Mouse (Mus musculus) limb, embryonic 15.5 days (tissue): ENCODE data around the gene Cerkl. TPM values are rescaled to one million over a fixed set of nuclear protein-coding genes. Genes with fewer than 3 reads are reported as not detected.

Source experiments
- ATAC-seq: fragments of 200-750 bp; cut with Nextera tagmentation; 2 replicates; pipeline ENCODE4 v1.8.0; 2017; ENCODE audit warnings: low read depth, moderate TSS enrichment; ENCODE audit not compliant: insufficient number of reproducible peaks, low FRiP score, low TSS enrichment
- H3K27ac ChIP-seq: fragments of 300-500 bp; sonication (generic); 2 replicates; pipeline ENCODE4 v1.5.1; 2015; ENCODE audit warnings: moderate library complexity, mild to moderate bottlenecking, inconsistent platforms
- H3K27me3 ChIP-seq: fragments of 300-500 bp; sonication (generic); 2 replicates; pipeline ENCODE4 v1.6.1; 2015; ENCODE audit warnings: inconsistent platforms
- H3K36me3 ChIP-seq: fragments of 300-500 bp; sonication (generic); 2 replicates; pipeline ENCODE4 v1.6.1; 2015; ENCODE audit warnings: inconsistent platforms
- H3K4me1 ChIP-seq: fragments of 300-500 bp; sonication (generic); 2 replicates; pipeline ENCODE4 v1.6.1; 2015; ENCODE audit warnings: inconsistent platforms
- H3K4me2 ChIP-seq: fragments of 300-500 bp; sonication (generic); 2 replicates; pipeline ENCODE4 v1.6.1; 2015; ENCODE audit warnings: mild to moderate bottlenecking, inconsistent platforms
- H3K4me3 ChIP-seq: fragments of 300-500 bp; sonication (generic); 2 replicates; pipeline ENCODE4 v1.5.1; 2015; ENCODE audit warnings: mild to moderate bottlenecking, inconsistent platforms
- H3K9ac ChIP-seq: fragments of 300-500 bp; sonication (generic); 2 replicates; pipeline ENCODE4 v1.6.1; 2015; ENCODE audit warnings: inconsistent platforms
- H3K9me3 ChIP-seq: fragments of 300-500 bp; sonication (generic); 2 replicates; pipeline ENCODE4 v1.6.1; 2016; ENCODE audit warnings: inconsistent platforms
- WGBS: fragments of 180-500 bp; shearing (Covaris S2); methylation state at CpG from one replicate; pipeline ENCODE4 v1.1.7; 2015; 5-methylcytosine and 5-hydroxymethylcytosine counted together
- polyA plus RNA-seq: library from polyadenylated mRNA; unstranded; fragments of >200 nt; fragmentation: Nextera tagmentation; extraction: Ambion mirVana; gene quantifications from 2 replicates; pipeline ENCODE4 v1.2.1, GENCODE M21; 2015

The Cerkl gene
- polyA plus RNA-seq, 1 experiment from 2014 or later, result 2.1 TPM

DNA sequence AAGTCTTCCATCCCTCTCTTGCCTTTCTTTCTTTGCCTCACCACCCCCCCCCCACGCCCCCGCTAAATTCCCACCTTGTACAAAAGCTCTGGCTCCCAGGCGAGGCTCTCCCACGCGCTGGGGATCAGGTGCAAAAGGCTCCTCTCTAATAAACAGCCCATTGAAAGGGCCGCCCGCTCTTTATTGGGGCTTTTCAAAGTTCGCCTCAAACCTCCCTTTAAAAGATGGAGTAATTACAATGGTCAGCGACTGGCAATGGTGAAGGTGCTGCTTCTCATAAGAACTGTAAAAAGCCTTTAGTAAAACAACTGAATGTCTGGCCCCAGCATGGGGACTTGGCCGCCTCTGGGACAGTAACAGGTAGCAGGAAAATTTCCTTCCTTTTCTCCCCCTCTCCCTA, 939 bp downstream of the Cerkl start:
- H3K27ac ChIP-seq, result no peak overlapping the region
- H3K36me3 ChIP-seq, result no peaks in the 10 kb centered on the region
- H3K4me1 ChIP-seq, result peaks cover 18% of the 10 kb centered on the region
- 2% methylated on average over 10 of the region's 10 CpGs for WGBS
- no peaks in the 10 kb centered on the region for H3K9me3 ChIP-seq
- ATAC-seq, result no peak
- no peak overlapping the region for H3K9ac ChIP-seq
- H3K27me3 ChIP-seq, result peaks cover 74% of the 10 kb centered on the region
- H3K4me2 ChIP-seq, result no peak overlapping the region
- H3K4me3 ChIP-seq, result no peak overlapping the region

DNA sequence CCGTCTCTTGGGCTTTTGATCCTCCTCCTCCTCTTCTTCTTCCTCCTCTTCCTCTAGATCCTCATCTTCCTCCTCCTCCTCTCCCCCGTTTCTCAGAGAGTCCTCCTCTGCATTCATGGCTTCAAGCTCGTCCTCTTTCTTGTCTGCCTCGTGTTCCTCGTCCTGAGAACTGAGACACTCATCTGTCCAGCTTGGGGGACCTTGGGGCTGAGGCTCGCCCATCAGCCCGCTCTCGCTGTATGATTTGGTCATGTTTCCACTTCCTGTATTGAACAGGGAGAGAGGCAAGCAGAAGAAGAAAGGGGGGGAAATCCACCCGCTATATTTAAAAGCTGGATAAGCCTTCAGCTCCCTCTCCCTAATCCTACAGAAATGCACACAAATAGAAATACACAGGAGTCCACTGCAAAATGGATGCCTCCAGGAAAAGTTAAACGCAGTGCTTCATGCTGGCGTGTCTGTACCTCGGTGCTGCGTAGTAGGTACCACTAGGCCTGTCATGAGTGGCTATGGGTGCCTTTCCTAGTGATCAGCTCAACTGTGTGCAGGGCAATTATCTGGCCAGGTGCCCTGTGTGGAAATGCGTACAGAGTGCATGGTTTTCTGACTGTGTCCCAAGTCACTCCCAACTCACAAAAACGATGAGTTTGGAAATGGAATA, 1.7 kb downstream of the Cerkl start:
- Histone ChIP-seq H3K4me2 (no peak overlapping the region), H3K4me3 (no peak overlapping the region), H3K9ac (no peak overlapping the region), H3K27me3 (peaks cover 67% of the 10 kb centered on the region), H3K27ac (no peak overlapping the region), H3K9me3 (no peaks in the 10 kb centered on the region), H3K36me3 (no peaks in the 10 kb centered on the region), H3K4me1 (peaks cover 18% of the 10 kb centered on the region)
- 15% methylated on average over 15 of the region's 15 CpGs for WGBS
- ATAC-seq, result no peak

GRCm38 (mm10) chr2:79453901-79454781, 2.4 kb downstream of the Cerkl start:
- ATAC-seq, result peak; percentile 86
- Histone ChIP-seq H3K27ac (no peak overlapping the region), H3K4me2 (peak overlapping the region; percentile 70), H3K9ac (no peak overlapping the region), H3K27me3 (peaks cover 59% of the 10 kb centered on the region), H3K9me3 (no peaks in the 10 kb centered on the region), H3K4me3 (peak overlapping the region; percentile 39), H3K36me3 (no peaks in the 10 kb centered on the region), H3K4me1 (peaks cover 18% of the 10 kb centered on the region)
- WGBS, result 3% methylated on average over 55 of the region's 55 CpGs

GRCm38 (mm10) chr2:79451438-79451837, 5.1 kb downstream of the Cerkl start:
- no peak overlapping the region for H3K4me2 ChIP-seq
- no peak overlapping the region for H3K27ac ChIP-seq
- 45% methylated on average over 5 of the region's 5 CpGs for WGBS
- ATAC-seq, result no peak
- H3K4me3 ChIP-seq, result no peak overlapping the region
- no peaks in the 10 kb centered on the region for H3K9me3 ChIP-seq
- H3K36me3 ChIP-seq, result no peaks in the 10 kb centered on the region
- peaks cover 9% of the 10 kb centered on the region for H3K4me1 ChIP-seq
- peaks cover 32% of the 10 kb centered on the region for H3K27me3 ChIP-seq
- no peak overlapping the region for H3K9ac ChIP-seq

- no peak overlapping the region for H3K9ac ChIP-seq
- no peak overlapping the region for H3K4me2 ChIP-seq
- H3K27ac ChIP-seq, result no peak overlapping the region
- no peak for ATAC-seq
- H3K4me1 ChIP-seq, result peaks cover 9% of the 10 kb centered on the region; the same call in 1 of the 2 replicates
- no peak overlapping the region for H3K4me3 ChIP-seq
- WGBS, result 67% methylated on average over 4 of the region's 4 CpGs
- H3K9me3 ChIP-seq, result no peaks in the 10 kb centered on the region
- H3K36me3 ChIP-seq, result no peaks in the 10 kb centered on the region
- H3K27me3 ChIP-seq, result peaks cover 26% of the 10 kb centered on the region
Measured at GRCm38 (mm10) chr2:79450684-79451394, 5.7 kb downstream of the Cerkl start.

DNA sequence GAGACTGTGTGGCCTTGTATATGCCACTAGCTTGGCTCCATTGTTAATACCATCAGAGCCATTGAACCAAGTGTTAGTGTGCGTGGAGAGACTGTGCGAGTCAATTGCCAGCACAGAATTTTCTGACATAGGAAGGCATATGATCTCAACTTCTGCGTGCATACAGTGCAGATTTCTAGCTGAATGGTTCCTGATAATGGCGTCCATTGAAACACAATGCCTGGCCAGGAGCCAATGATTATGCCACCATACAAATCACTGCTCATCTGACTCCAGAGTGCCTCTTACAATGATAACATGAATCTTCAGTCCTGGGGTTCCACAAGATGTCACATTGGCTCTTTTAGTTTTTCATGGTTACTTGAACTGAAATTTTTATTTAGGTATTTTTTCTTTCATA, 7.2 kb downstream of the Cerkl start:
- no peaks in the 10 kb centered on the region for H3K9me3 ChIP-seq
- H3K4me3 ChIP-seq, result no peak overlapping the region
- H3K4me1 ChIP-seq, result peaks cover 6% of the 10 kb centered on the region; the same call in 1 of the 2 replicates
- no peak overlapping the region for H3K27ac ChIP-seq
- WGBS, result 67% methylated on average over 4 of the region's 4 CpGs
- ATAC-seq, result no peak
- no peaks in the 10 kb centered on the region for H3K36me3 ChIP-seq
- peaks cover 11% of the 10 kb centered on the region for H3K27me3 ChIP-seq
- no peak overlapping the region for H3K9ac ChIP-seq
- no peak overlapping the region for H3K4me2 ChIP-seq

- ATAC-seq, result no peak
- 68% methylated on average over 1 of the region's 1 CpGs for WGBS
- Histone ChIP-seq H3K27me3 (peaks cover 3% of the 10 kb centered on the region; the same call in 1 of the 2 replicates), H3K4me3 (no peak overlapping the region), H3K9me3 (no peaks in the 10 kb centered on the region), H3K4me2 (no peak overlapping the region), H3K27ac (no peak overlapping the region), H3K9ac (no peak overlapping the region), H3K4me1 (no peaks in the 10 kb centered on the region), H3K36me3 (no peaks in the 10 kb centered on the region)
Measured at GRCm38 (mm10) chr2:79447198-79447597, 9.4 kb downstream of the Cerkl start.

DNA sequence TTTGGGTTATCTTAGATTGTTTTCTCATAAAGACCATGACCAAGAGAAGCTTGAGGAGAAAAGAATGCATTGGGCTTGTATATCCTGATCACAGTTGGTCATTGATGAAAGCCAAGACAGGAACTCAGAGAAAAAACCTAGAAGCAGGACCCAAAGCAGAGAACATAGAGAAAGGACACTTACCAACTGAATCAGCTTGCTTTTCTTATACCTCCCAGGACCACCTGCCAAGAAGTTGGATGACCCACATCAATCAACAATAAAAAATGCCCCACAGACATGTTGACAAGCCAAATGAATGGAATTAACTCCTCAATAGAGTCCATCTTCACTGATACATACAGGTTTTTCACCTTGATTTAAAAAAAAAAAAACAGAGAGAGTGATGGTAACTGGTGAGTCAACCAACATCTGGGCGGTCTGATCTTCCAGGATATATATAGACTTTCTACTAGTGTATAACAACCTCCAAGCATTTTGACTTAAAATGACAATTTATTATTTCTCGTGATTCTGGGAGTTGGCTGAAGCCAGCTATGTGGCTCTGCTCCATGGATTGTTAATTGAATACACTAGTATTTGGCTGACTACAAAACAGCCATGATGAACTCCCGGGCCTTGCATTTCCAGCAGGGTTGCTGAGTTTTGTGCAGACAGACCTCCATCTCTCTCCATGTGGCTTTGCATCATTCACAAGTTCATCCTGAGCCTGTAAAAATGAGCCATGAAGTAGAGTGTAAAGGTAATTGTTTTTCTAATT, 12.5 kb downstream of the Cerkl start:
- no peak overlapping the region for H3K4me3 ChIP-seq
- H3K9ac ChIP-seq, result no peak overlapping the region
- WGBS, result 84% methylated on average over 3 of the region's 3 CpGs
- ATAC-seq, result no peak
- H3K36me3 ChIP-seq, result no peaks in the 10 kb centered on the region
- H3K27me3 ChIP-seq, result no peaks in the 10 kb centered on the region
- no peak overlapping the region for H3K4me2 ChIP-seq
- no peaks in the 10 kb centered on the region for H3K9me3 ChIP-seq
- no peak overlapping the region for H3K27ac ChIP-seq
- no peaks in the 10 kb centered on the region for H3K4me1 ChIP-seq

DNA sequence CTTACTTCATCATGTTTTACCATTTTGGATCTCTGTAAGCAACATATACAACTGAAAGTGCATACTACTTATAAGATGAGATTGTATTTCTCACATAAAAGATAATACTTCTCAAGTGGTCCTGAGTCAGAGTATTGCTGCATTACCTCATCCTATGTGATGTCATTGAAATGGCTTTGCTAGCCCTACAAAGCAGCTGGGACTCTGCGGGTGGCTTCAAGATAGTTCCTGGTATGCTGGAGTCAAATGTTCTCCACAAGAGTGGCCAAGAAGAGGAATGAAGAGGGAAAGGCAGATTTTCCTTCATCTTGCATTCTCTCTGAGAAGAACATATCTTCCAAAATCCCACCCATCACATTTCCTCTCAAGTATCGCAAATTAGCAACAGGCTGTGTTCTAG, 13.2 kb downstream of the Cerkl start:
- ATAC-seq, result no peak

DNA sequence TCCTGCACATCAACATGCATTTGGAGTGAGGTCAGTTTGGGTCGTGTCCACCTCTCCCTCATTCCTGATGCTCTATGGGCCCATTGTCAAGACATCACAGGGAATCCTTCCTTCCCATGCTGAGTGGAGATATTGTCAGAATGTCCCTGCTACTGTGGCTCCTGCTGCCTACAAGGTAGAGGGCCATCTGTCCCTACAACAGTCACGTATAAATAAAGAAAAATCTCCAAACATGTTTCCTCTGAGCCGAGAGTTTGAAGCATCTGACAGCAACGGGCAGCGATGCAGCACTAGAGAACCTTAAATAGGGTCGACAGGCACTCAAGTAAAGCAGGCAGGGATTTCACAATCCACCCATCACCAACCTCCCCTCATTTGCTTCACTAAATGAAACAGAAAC, 13.7 kb downstream of the Cerkl start:
- no peaks in the 10 kb centered on the region for H3K27me3 ChIP-seq
- WGBS, result 80% methylated on average over 6 of the region's 6 CpGs
- no peaks in the 10 kb centered on the region for H3K36me3 ChIP-seq
- no peak overlapping the region for H3K27ac ChIP-seq
- no peak overlapping the region for H3K4me2 ChIP-seq
- H3K4me1 ChIP-seq, result no peaks in the 10 kb centered on the region
- no peak for ATAC-seq
- H3K9ac ChIP-seq, result no peak overlapping the region
- H3K4me3 ChIP-seq, result no peak overlapping the region
- no peaks in the 10 kb centered on the region for H3K9me3 ChIP-seq

More for the DNA sequence above, 13.2 kb downstream of the Cerkl start:
- Histone ChIP-seq H3K9me3 (no peaks in the 10 kb centered on the region), H3K9ac (no peak overlapping the region), H3K4me1 (no peaks in the 10 kb centered on the region), H3K36me3 (no peaks in the 10 kb centered on the region), H3K27me3 (no peaks in the 10 kb centered on the region), H3K4me3 (no peak overlapping the region), H3K27ac (no peak overlapping the region), H3K4me2 (no peak overlapping the region)
- 86% methylated on average over 2 of the region's 2 CpGs for WGBS

GRCm38 (mm10) chr2:79442227-79442626, 14.4 kb downstream of the Cerkl start:
- 88% methylated on average over 2 of the region's 2 CpGs for WGBS
- H3K9me3 ChIP-seq, result no peaks in the 10 kb centered on the region
- H3K4me2 ChIP-seq, result no peak overlapping the region
- no peaks in the 10 kb centered on the region for H3K4me1 ChIP-seq
- ATAC-seq, result no peak
- H3K27ac ChIP-seq, result no peak overlapping the region
- H3K27me3 ChIP-seq, result no peaks in the 10 kb centered on the region
- no peak overlapping the region for H3K4me3 ChIP-seq
- no peaks in the 10 kb centered on the region for H3K36me3 ChIP-seq
- no peak overlapping the region for H3K9ac ChIP-seq
